Mouse (Mus musculus): Measurements from ENCODE around the gene Fbxo47.

DNA sequence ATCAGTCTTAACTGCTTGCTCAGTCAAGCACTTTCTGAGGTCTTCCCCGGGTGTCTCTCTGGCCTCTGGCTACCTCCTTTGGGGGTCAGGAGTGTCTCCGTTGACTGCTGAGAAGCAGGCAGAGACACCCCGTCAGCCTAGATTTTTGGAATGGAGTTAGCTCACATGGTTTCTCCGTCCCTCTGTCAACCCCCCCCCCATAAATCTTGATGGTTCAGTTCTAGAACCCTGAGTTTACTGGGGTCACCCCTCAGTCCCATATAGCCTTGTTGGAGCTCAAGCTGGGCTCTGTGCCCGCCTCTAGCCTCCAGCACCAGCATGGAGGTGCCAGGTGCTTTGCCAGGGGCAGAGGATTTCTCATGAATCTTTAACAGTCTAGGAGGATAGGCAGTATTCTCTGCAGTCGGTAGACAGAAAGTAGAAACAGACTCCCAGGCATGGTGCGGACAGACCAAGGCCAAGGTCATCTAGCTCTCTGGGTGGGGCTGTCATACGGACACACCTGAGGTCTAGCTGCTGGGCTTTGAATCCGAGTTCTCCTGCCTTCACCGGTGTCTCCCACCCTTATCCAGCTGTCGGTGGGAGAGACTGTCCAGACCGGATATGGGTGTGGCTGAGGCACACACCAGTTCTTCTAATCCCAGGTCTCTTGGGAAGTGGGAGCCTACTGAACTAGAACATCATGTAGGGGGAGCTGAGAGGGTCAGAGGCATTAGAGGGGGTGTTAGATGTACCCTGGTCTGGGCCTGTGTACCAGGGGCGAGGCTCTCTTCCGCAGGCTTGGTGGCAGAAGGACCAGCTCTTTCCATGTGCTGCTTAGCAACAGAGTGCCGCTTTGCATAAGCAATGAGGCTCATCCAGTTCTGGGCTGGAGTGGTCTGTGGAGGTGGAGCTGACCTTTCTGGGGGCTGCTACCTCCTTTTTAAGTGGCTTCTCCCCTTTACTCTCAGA is 78.0 kb downstream of the Fbxo47 start:
- TF ChIP-seq CTCF (IDR thresholded peaks at IDR 0.05 in 2 of 3, conservative IDR thresholded peaks at IDR 0.05 in 1 of 3; ENCODE audit: control insufficient read depth in 1 of 3, insufficient read depth in 1 of 3, low read depth in 2 of 3, low read length in 3 of 3, poor library complexity in 1 of 3, severe bottlenecking in 1 of 3), result no peak
- no peak for TF ChIP-seq CHD1 (IDR thresholded peaks at IDR 0.05; ENCODE audit: low read depth, low read length)
- TF ChIP-seq TAL1 (IDR thresholded peaks at IDR 0.05; ENCODE audit: low read length), result no peak

All from MEL (cell line).